Mouse (Mus musculus) heart, postnatal 14 days (tissue): ENCODE measurements around the gene Gm11115. TPM values are rescaled to one million over a fixed set of nuclear protein-coding genes. Genes with fewer than 3 reads are reported as not detected.

ENCODE experiments used
- DNase-seq, 2 experiments: peaks; one replicate each; pipeline ENCODE4 v3.0.0; 2021 to 2022
- intact Hi-C: fragments of 180-260 bp; cut with DNase I; formaldehyde crosslinking; loops from one replicate; pipeline ENCODE4 v1.15.1; 2025
- long read RNA-seq, 2 experiments: library from polyadenylated mRNA; stranded (forward); transcript quantifications; one replicate each; pipeline ENCODE4 v2.0.0; 2021
- total RNA-seq, 2 experiments: library from RNA; stranded (reverse); gene quantifications; 2 replicates each; pipeline ENCODE4 v1.2.3; 2021

Gene Gm11115
- not detected for total RNA-seq
- long read RNA-seq, experiment 1: 0 reads
- long read RNA-seq, experiment 2: 0 reads

DNA sequence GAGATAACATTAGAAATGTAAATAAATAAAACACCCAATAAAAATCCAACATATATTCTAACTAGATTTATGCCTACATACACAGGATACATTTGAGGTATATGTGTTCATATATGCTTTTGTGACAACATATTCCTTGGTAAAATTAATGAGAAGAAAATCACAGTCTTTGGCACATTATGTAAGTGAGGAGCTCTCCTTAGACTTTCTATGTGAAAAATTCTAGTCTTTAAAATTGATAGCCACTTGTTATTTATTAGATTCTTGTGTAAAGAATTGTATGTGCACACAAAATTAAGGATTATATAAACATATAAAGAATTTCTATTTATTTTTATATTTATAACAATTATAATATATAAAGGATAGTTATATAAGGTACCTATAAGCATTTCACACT, at the start of gene Gm11115:
Gene Gm11115 (minus strand): TSS at position 101 of the 400 bp plus-strand sequence.
- no peak for DNase-seq
- intact Hi-C loops: no loop called here

DNA sequence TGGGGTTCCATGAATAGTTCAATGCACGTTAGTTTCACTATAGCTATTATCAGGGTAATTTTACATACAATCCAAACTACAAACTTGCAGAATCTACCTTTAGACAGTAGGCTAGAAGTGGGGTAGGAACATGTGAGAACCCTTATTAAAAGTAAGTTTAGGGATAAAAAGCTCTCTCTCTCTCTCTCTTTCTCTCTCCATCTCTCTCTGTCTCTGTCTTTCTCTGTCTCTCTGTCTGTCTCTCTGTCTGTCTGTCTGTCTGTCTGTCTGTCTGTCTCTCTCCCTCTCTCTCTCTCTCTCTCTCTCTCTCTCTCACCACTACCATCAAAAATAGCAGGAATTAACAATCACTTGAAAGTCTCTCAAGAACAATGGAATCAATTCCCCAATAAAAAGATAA, 42.5 kb downstream of the Gm11115 start, which contains the start of gene Gm11116:
Gene Gm11116 (minus strand): TSS at position 101 of the 400 bp plus-strand sequence.
- no peak for DNase-seq
- intact Hi-C loops: no loop called here

Other genes starting within 250 kb of the Gm11115 start
- not detected for gene Csn3, start 228.5 kb downstream of the Gm11115 start, total RNA-seq
- not detected for gene 2310003L06Rik, start 184.6 kb downstream of the Gm11115 start, total RNA-seq
- not detected for gene Gm28434, start 184.6 kb downstream of the Gm11115 start, total RNA-seq
- not detected for gene Cabs1, start 174.7 kb downstream of the Gm11115 start, total RNA-seq
- gene Smr3a, start 151.6 kb downstream of the Gm11115 start, total RNA-seq: not detected
- not detected for gene Smr2, start 67.5 kb downstream of the Gm11115 start, total RNA-seq
- not detected for gene Gm11116, start 42.6 kb downstream of the Gm11115 start, total RNA-seq
- not detected for gene Gm7714, start 114.8 kb upstream of the Gm11115 start, total RNA-seq
- gene Prol1, start 163.2 kb upstream of the Gm11115 start, total RNA-seq: not detected
- gene Amtn, start 222.0 kb upstream of the Gm11115 start, total RNA-seq: not detected